Mouse (Mus musculus) heart, adult 11 months (tissue): ENCODE data around the gene Fbxo42.

Experiments used
- DNase-seq: peaks from one replicate; pipeline ENCODE4 v3.0.0; 2022

The Fbxo42 gene

GRCm38 (mm10) chr4:141222752-141223151 is 75.0 kb downstream of the Fbxo42 start:
- no peak for DNase-seq

- peak; percentile 36 for DNase-seq
Measured at GRCm38 (mm10) chr4:141228687-141229086, 81.0 kb downstream of the Fbxo42 start.

DNA sequence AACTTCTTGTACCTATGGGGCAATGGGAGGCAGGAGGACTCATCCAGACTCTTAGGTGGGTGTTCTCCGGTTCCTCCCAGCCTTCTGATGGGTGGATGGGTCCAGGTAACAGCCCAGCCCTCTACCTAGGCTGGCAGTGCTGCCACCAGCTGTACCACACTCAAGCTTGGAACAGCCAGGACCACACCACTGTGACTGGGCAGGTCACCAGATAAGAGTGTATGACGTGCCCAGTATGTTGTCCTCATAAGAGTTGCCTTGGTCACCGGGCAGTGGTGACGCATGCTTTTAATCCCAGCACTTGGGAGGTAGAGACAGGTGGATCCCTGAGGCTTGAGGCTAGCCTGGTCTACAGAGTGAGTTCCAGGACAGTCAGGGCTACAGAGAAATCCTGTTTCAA is 85.5 kb downstream of the Fbxo42 start:
- peak; percentile 88 for DNase-seq

DNA sequence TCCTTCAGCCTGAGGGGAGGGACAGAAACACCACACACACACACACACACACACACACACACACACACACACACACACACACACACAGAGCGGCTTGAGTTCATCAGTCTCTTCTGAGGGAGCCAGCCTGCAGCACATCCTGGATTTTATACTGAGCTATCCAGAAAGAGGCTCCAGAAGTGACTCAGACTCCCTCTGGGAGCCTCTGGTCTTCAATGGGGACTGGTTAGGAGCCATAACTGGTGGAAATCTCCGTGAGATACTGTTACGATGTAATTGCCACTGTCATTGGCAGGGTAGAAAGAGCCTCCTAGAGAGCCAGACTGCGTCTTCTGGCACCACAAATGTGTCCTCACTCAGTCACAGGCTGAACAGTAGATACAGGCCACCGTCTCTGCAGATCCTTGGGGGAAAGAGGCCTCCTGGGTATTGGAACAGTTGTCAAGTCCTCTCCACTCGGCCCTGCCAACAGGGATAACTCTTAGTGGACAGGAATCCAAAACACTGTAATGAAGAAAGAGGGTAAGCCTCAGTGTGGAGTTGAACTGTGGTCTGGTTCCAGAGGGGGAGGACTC is 87.9 kb downstream of the Fbxo42 start:
- DNase-seq: peak; percentile 80

- peak; percentile 88 for DNase-seq
Measured at GRCm38 (mm10) chr4:141236856-141237255, 89.1 kb downstream of the Fbxo42 start.

GRCm38 (mm10) chr4:141238492-141239387 is 91.0 kb downstream of the Fbxo42 start:
- peak; percentile 78 for DNase-seq

DNA sequence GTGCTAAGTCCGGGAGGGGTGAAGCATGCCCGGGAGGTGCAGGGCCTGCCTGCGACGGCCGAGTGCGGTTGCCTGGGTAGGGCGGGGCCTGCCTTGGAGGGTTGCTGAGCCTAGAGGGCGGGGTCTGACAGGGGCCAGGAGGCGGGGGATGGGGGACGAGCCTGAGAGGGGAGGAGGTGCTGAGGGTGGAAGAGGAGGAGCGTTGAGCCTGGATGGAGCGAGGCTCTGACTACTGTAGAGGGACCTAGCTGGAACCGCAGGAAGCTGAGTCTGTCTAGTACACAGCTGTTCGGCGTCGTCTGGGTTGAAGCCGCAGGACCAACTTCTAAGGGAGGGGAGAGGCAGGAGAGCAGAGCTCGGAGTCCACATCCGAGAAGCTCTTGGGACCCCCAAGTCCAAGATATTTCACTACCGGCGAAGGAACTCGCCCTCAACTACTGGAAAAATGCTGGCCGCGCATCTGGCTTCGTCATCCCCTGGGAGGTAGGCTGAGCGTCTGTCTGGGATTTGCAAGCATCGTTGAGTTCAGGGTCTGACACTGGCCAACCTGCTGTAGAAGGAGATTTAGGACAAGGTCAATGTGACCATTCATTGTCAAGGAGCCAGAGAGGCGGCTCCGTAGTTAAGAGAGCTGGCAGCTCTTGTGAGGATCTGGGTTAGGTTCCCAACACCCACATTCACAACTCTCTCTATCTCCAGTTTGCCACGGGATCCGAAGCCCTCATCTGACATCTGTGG is 91.8 kb downstream of the Fbxo42 start, which contains the start of gene Arhgef19:
Gene Arhgef19, plus strand, starts transcription at position 112 of the 738 bp plus-strand sequence.
- peak; percentile 99 for DNase-seq

DNA sequence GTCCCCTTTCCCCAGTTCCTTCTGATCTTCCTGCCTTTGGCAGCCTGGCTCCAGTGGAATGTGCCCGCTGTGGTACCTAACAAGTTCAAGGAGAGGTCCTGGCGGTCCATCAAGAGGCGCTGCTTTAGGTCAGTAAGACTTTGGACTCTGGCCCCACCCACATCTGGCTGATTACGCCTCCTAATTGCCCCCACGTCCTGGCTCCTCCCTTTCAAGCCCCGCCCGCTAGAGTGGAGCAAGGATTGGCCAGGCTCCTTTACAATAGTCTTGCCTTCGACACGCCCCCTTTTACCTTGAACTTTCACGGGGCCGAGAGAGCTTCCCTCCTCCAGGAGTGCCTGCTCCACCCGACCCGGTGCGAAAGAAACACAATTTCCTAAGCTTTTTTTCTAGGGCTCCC is 92.9 kb downstream of the Fbxo42 start:
- DNase-seq: peak; percentile 94

DNA sequence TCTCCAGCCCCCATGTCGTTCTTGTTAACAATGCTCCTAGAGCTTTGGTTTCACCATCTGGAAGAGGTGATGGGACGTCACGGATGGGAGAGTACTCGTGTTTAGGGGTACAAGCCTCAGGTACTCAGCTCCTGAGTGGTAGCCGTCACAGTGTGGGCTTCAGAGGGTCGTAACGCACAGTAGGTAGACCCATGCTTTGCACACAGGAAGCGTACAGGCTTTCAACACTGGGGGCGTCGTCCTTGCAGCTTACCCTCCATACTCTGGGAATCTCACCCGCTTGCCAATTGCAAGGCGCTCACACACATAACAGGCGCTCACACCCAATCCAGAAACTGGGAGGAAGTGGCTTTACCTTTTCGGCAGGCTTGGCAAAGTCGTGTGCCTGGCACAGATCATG is 94.1 kb downstream of the Fbxo42 start:
- DNase-seq: peak; percentile 81

GRCm38 (mm10) chr4:141242651-141243241 is 95.0 kb downstream of the Fbxo42 start:
- peak; percentile 96 for DNase-seq

DNA sequence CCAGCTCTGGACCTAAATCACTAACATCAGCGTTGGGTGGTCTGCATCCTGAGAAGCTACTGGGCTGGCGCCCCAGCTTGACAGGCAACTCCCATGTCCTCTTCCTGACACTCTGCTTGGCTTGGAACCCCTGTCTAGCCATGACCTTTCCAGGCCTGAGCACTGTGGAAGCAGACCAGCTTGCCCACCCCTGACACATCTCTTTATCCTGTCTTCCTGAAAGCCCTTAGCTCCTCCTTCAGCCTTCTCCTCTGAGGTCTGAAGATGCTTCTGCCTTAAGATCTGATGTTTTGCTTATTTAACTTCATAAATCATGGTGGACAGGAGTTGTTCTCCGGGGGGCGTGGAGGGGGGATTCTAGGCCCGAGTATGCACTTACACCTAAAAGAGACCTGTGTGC is 95.9 kb downstream of the Fbxo42 start:
- DNase-seq: peak; percentile 87

- DNase-seq: no peak
Measured at GRCm38 (mm10) chr4:141244401-141244800, 96.7 kb downstream of the Fbxo42 start.

GRCm38 (mm10) chr4:141244931-141245425 is 97.3 kb downstream of the Fbxo42 start:
- DNase-seq: peak; percentile 96

DNA sequence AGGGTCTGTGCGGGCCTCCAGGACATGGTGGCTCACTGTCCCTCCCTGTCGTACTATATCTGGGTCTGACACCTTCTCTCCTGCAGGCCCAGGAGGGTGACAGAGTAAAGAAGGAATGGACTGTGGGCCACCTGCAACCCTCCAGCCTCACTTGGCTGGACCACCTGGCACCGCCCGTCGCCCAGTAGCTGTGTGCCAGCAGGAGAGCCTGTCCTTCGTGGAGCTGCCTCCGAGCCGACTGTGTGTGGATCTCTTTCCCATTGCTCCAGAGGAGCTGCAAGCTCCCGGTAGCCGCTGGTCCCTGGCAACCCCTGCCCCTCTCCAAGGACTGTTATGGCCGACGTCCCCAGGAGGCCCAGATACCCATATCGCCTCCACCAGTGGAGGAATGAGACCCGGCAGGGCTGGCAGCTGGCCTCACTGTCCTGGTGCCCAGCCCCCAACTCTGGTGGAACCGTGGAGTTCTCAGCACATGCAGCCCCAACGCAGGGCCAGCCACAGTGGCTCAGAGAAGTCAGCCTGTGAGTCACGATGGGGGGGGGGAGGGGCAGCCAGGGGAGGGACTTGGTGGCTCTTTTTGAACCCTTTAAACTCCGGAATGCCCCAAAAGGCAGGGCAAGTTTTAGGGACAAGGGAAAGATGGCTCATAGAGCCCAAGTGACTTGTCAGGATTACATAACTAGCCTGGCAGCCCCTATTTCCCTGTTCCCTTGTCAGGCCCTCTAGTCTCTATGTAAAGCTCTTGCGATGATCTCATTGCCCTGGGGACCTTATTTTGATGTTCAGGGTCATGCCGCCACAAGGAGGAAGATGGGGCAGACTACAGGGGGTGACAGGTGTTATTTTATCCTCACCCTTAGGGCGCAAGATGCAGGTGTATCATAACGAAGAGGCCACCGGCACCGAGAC is 98.6 kb downstream of the Fbxo42 start:
- peak; percentile 95 for DNase-seq

DNA sequence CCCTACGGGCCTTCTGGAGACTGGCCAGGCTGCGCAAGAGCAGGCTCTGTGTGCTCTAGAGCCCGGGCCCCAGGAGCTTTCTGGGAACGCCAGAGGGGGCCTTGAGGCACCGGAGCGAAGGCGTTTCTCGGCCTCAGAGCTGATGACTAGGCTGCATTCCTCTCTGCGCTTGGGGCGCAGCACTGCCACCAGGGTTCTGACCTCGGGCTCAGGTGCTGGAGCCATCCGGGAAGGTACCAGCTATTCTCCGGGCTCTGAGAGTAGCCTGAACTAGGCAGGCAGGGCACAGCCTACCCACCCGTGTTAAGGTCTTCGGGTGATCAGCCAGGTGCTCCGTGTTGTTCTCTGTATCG is 99.3 kb downstream of the Fbxo42 start:
- no peak for DNase-seq

GRCm38 (mm10) chr4:141247776-141248613 is 100.3 kb downstream of the Fbxo42 start:
- peak; percentile 97 for DNase-seq

DNA sequence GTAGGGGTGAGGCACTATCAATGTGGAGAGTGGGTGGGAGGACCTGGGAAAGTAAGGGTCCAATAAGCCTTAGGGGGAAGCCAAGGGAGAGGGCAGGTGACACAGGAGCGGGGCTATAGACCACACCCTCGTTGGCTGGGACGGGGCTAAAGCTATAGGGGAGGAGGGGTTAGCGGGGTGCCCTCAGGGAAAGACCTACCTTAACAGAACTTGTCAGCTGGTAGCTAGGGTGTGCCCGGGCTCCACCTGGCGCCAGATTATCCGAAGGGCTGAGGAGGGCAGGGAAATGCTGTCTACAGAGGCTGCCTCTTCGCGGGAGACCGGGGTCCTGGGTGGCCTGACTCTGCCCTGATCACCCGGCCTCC is 100.9 kb downstream of the Fbxo42 start:
- DNase-seq: peak; percentile 91

DNA sequence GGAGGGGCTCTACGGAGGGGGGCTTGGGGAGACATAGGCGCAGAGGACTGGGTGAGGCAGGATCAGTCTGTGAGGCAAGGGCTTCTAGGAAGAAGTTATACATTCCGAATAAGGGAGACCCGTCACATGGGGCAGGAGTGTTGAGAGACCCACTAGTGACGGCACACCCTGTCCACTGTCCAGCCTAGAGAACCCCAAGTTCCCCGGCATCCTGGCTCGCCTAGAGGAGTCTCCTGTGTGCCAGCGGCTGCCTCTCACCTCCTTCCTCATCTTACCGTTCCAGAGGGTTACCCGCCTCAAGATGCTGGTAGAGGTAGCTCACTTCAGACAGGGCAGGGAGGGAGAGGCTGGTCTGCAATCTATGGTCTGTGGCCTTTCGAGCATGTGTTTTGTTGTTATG is 101.7 kb downstream of the Fbxo42 start:
- peak; percentile 88 for DNase-seq

DNA sequence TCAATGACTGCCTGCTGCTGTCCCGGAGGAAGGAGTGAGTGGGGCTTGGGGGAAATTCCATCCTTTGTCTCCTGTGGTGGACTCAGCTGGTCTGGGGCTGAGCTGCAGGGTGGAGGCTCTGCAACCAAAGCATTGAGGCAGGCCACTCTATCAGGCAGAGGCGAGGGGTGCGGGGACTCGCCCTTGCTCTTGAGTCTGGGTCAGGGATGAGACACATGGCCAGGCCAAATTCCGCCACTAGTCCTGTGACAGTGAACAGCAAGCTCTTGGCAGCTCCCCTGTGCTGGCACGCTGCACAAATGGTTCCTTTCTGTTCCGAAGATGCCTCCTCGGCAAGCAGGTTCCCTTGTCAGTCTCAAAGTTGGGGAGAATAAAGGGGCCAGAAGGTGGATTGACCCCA is 103.4 kb downstream of the Fbxo42 start:
- peak; percentile 97 for DNase-seq

DNA sequence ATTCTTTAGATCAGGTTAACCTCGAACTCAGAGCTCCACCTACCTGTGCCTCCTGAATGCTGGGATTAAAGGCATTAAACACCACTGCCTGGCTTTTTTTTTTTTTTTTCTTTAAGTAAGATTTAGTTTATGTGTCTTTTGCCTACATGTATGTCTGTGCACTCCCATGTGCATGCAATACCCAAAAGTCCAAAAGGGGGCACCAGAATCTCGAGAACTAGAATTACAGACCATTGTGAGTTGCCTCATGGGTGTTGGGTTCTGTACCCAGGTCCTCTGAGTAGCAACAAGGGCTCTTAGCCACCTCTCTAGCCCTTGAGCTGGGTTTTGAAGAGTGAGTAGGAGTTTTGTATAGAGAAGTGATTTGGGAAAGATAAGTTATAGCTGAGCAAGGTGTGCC is 104.9 kb downstream of the Fbxo42 start:
- DNase-seq: no peak
